Mouse (Mus musculus) urinary bladder, postnatal 14 days (tissue): ENCODE results near the gene St14.

Source experiments
- DNase-seq: peaks from one replicate; pipeline ENCODE4 v3.0.0; 2021; ENCODE audit warnings: low spot score

Gene St14

GRCm38 (mm10) chr9:31122464-31123030 lies 9.1 kb downstream of the St14 start:
- DNase-seq, result no peak

GRCm38 (mm10) chr9:31120533-31120915 lies 11.1 kb downstream of the St14 start:
- no peak for DNase-seq

- no peak for DNase-seq
Measured at GRCm38 (mm10) chr9:31119882-31120532, 11.6 kb downstream of the St14 start.

GRCm38 (mm10) chr9:31119405-31119804 lies 12.2 kb downstream of the St14 start:
- DNase-seq, result no peak

- no peak for DNase-seq
Measured at GRCm38 (mm10) chr9:31118520-31119298, 12.9 kb downstream of the St14 start.

GRCm38 (mm10) chr9:31117488-31117887 lies 14.2 kb downstream of the St14 start:
- DNase-seq, result no peak

- DNase-seq, result no peak
Measured at GRCm38 (mm10) chr9:31117088-31117487, 14.6 kb downstream of the St14 start.

- no peak for DNase-seq
Measured at GRCm38 (mm10) chr9:31115586-31115985, 16.1 kb downstream of the St14 start.

GRCm38 (mm10) chr9:31108464-31108863 lies 23.2 kb downstream of the St14 start:
- DNase-seq, result no peak

GRCm38 (mm10) chr9:31098118-31098517 lies 33.5 kb downstream of the St14 start:
- no peak for DNase-seq

- no peak for DNase-seq
Measured at GRCm38 (mm10) chr9:31097088-31098082, 34.3 kb downstream of the St14 start.

- no peak for DNase-seq
Measured at GRCm38 (mm10) chr9:31092833-31093195, 38.8 kb downstream of the St14 start.

GRCm38 (mm10) chr9:31092111-31092832 lies 39.4 kb downstream of the St14 start:
- no peak for DNase-seq

GRCm38 (mm10) chr9:31091162-31091581 lies 40.5 kb downstream of the St14 start:
- no peak for DNase-seq

GRCm38 (mm10) chr9:31090081-31091023 lies 41.3 kb downstream of the St14 start:
- DNase-seq, result no peak

- DNase-seq, result no peak
Measured at GRCm38 (mm10) chr9:31089541-31089940, 42.1 kb downstream of the St14 start.

- DNase-seq, result no peak
Measured at GRCm38 (mm10) chr9:31088883-31089282, 42.8 kb downstream of the St14 start.

GRCm38 (mm10) chr9:31088116-31088515 lies 43.5 kb downstream of the St14 start:
- no peak for DNase-seq

- DNase-seq, result no peak
Measured at GRCm38 (mm10) chr9:31087466-31087865, 44.2 kb downstream of the St14 start.

GRCm38 (mm10) chr9:31086754-31087145 lies 44.9 kb downstream of the St14 start:
- DNase-seq, result no peak
